32 mouse cellular contexts compared by ENCODE assay signal in genomic region chr19:53316963-53317362, GRCm38 (mm10). TPM values are rescaled to one million over a fixed set of nuclear protein-coding genes. Genes with fewer than 3 reads are reported as not detected.
A peak's percentile ranks its signal among the peaks of the same experiment; 100 is the strongest.
DNase-seq lines count a peak whose midpoint lies in the region; ATAC-seq and TF ChIP-seq lines count a peak whose summit lies in the region.
"Had no signal": no experiment of that assay in that cellular context is flagged by ENCODE, and none has a peak within 500 bp of the region (broad histone marks: within the 10 kb centered on the region; RNA-seq: fewer than 3 reads in every experiment).

No protein-coding gene starts in this region.

- H3K27ac ChIP-seq in intestine, postnatal 0 days (ENCODE audit: low read depth, low read length) = peak overlapping the region; percentile 29; the same call in 1 of the 2 replicates
- no peak overlapping the region for H3K27ac ChIP-seq in intestine, embryonic 15.5 days
- 0 out of 2 replicates have a peak overlapping the region, but pooled peaks have one; percentile 10 for H3K27ac ChIP-seq in neural tube, embryonic 15.5 days (replicated peaks)
- peak overlapping the region; percentile 86 for H3K27ac ChIP-seq in stomach, postnatal 0 days (replicated peaks)
- H3K27ac ChIP-seq: embryonic facial prominence, embryonic 13.5 days; embryonic facial prominence, embryonic 15.5 days; forebrain, embryonic 10.5 days; forebrain, embryonic 12.5 days had no signal

- H3K27me3 ChIP-seq in intestine, postnatal 0 days (replicated peaks; ENCODE audit: control insufficient read depth, insufficient read depth, low read length) = no peaks in the 10 kb centered on the region
- no peaks in the 10 kb centered on the region for H3K27me3 ChIP-seq in intestine, embryonic 15.5 days (replicated peaks)
- H3K27me3 ChIP-seq in neural tube, embryonic 15.5 days (replicated peaks) = no peaks in the 10 kb centered on the region
- no peaks in the 10 kb centered on the region for H3K27me3 ChIP-seq in stomach, postnatal 0 days (ENCODE audit: control insufficient read depth, insufficient read depth, low read length)
- H3K27me3 ChIP-seq: embryonic facial prominence, embryonic 13.5 days; embryonic facial prominence, embryonic 15.5 days; forebrain, embryonic 12.5 days; Patski had no signal

- no peak overlapping the region for H3K4me3 ChIP-seq in intestine, postnatal 0 days (ENCODE audit: low read depth, low read length)
- no peak overlapping the region for H3K4me3 ChIP-seq in intestine, embryonic 15.5 days (replicated peaks)
- no peak overlapping the region for H3K4me3 ChIP-seq in neural tube, embryonic 15.5 days (replicated peaks)
- H3K4me3 ChIP-seq in stomach, postnatal 0 days (ENCODE audit: low read depth, low read length) = no peak overlapping the region
- H3K4me3 ChIP-seq: embryonic facial prominence, embryonic 13.5 days; embryonic facial prominence, embryonic 15.5 days; erythroblast, embryonic 14.5 days; forebrain, embryonic 10.5 days; forebrain, embryonic 12.5 days had no signal

- peaks cover 29% of the 10 kb centered on the region for H3K4me1 ChIP-seq in intestine, postnatal 0 days (replicated peaks; ENCODE audit: control insufficient read depth, insufficient read depth, low read length)
- peaks cover 43% of the 10 kb centered on the region for H3K4me1 ChIP-seq in intestine, embryonic 15.5 days (replicated peaks)
- H3K4me1 ChIP-seq in neural tube, embryonic 15.5 days = peaks cover 53% of the 10 kb centered on the region
- peaks cover 11% of the 10 kb centered on the region; the same call in 1 of the 2 replicates for H3K4me1 ChIP-seq in stomach, postnatal 0 days (replicated peaks; ENCODE audit: control insufficient read depth, insufficient read depth)

- H3K9me3 ChIP-seq in intestine, postnatal 0 days (ENCODE audit: control insufficient read depth) = no peaks in the 10 kb centered on the region
- no peaks in the 10 kb centered on the region for H3K9me3 ChIP-seq in intestine, embryonic 15.5 days
- H3K9me3 ChIP-seq in neural tube, embryonic 15.5 days (replicated peaks) = no peaks in the 10 kb centered on the region
- no peaks in the 10 kb centered on the region for H3K9me3 ChIP-seq in stomach, postnatal 0 days (ENCODE audit: control insufficient read depth, low read length)
- H3K9me3 ChIP-seq: embryonic facial prominence, embryonic 13.5 days; embryonic facial prominence, embryonic 15.5 days; forebrain, embryonic 10.5 days; forebrain, embryonic 12.5 days; G1E had no signal

- peak; percentile 25 for DNase-seq in cerebellum, adult 9-10 months
- no peak for DNase-seq in cerebellum, postnatal 36 days
- DNase-seq in neural tube, embryonic 10.5 days (ENCODE audit: extremely low spot score, low spot score) = no peak
- DNase-seq in stomach, postnatal 0 days (ENCODE audit: low spot score) = no peak
- no peak for DNase-seq in left cerebral cortex, postnatal 14 days (ENCODE audit: low spot score in 2 of 2)
- DNase-seq: adrenal gland, adult 8-10 months; adrenal gland, postnatal 14 days; adrenal gland, postnatal 36 days; B cell, adult 2 months; cerebellum, adult 11 months; cerebellum, adult 8-10 months; cerebellum, postnatal 10 days; cerebellum, postnatal 25 days; embryo, embryonic 11 days had no signal

- H3K36me3 ChIP-seq in intestine, postnatal 0 days (ENCODE audit: control insufficient read depth, insufficient read depth) = no peaks in the 10 kb centered on the region
- no peaks in the 10 kb centered on the region for H3K36me3 ChIP-seq in intestine, embryonic 15.5 days
- no peaks in the 10 kb centered on the region for H3K36me3 ChIP-seq in neural tube, embryonic 15.5 days
- H3K36me3 ChIP-seq in stomach, postnatal 0 days (ENCODE audit: control insufficient read depth, insufficient read depth, low read length) = no peaks in the 10 kb centered on the region
- H3K36me3 ChIP-seq: embryonic facial prominence, embryonic 13.5 days; embryonic facial prominence, embryonic 15.5 days; forebrain, embryonic 12.5 days had no signal

- no peak overlapping the region for H3K9ac ChIP-seq in intestine, postnatal 0 days (ENCODE audit: low read depth, low read length)
- no peak overlapping the region for H3K9ac ChIP-seq in intestine, embryonic 15.5 days
- H3K9ac ChIP-seq in neural tube, embryonic 15.5 days (replicated peaks) = no peak overlapping the region
- no peak overlapping the region for H3K9ac ChIP-seq in stomach, postnatal 0 days (ENCODE audit: low read length)
- H3K9ac ChIP-seq: embryonic facial prominence, embryonic 13.5 days; embryonic facial prominence, embryonic 15.5 days; forebrain, embryonic 12.5 days had no signal

- WGBS in intestine, postnatal 0 days = 78% methylated on average over 6 of the region's 6 CpGs
- WGBS in intestine, embryonic 15.5 days = 85% methylated on average over 6 of the region's 6 CpGs
- WGBS in neural tube, embryonic 15.5 days = 80% methylated on average over 6 of the region's 6 CpGs
- WGBS in stomach, postnatal 0 days = 81% methylated on average over 6 of the region's 6 CpGs

- ATAC-seq in intestine, postnatal 0 days = no peak
- no peak for ATAC-seq in intestine, embryonic 15.5 days
- no peak for ATAC-seq in neural tube, embryonic 15.5 days (ENCODE audit: low FRiP score)
- ATAC-seq in stomach, postnatal 0 days (ENCODE audit: low FRiP score, low TSS enrichment) = no peak
- ATAC-seq: activated CD4-positive, CD25-positive, alpha-beta regulatory T cell, adult 4 months; CD4-positive, CD25-positive, alpha-beta regulatory T cell, adult 4 months; forebrain, embryonic 14.5 days; forebrain, embryonic 16.5 days; Patski had no signal

- H3K4me2 ChIP-seq in intestine, postnatal 0 days (replicated peaks; ENCODE audit: low read depth) = no peak overlapping the region
- no peak overlapping the region for H3K4me2 ChIP-seq in intestine, embryonic 15.5 days (replicated peaks)
- H3K4me2 ChIP-seq in neural tube, embryonic 15.5 days = no peak overlapping the region
- H3K4me2 ChIP-seq in stomach, postnatal 0 days (replicated peaks; ENCODE audit: low read depth) = no peak overlapping the region
- H3K4me2 ChIP-seq: embryonic facial prominence, embryonic 13.5 days; embryonic facial prominence, embryonic 15.5 days; forebrain, embryonic 12.5 days had no signal

- intact Hi-C loops in left cerebral cortex, postnatal 14 days (cut with DNase I) = loop anchor here (10.0 kb wide), 1 partner anchor 282 kb away; no protein-coding TSS in a partner anchor

- TF ChIP-seq EP300 in stomach, postnatal 0 days (optimal IDR thresholded peaks at IDR 0.05) = no peak

- TF ChIP-seq CTCF in intestine, postnatal 0 days (IDR thresholded peaks at IDR 0.05; ENCODE audit: low read depth) = no peak
- TF ChIP-seq CTCF in stomach, postnatal 0 days (IDR thresholded peaks at IDR 0.05; ENCODE audit: low read depth) = no peak

RNA-seq across cellular contexts. Expression of gene Mxi1, which starts 6.6 kb away (rescaled TPM):
- 58.9 and 64.0 TPM in 2 replicates for polyA plus RNA-seq in intestine, postnatal 0 days (2015; fragmentation: Nextera tagmentation; extraction: Ambion mirVana)
- polyA plus RNA-seq in intestine, embryonic 15.5 days (2015; fragmentation: Nextera tagmentation; extraction: Ambion mirVana) = 34.0 and 34.5 TPM in 2 replicates
- polyA plus RNA-seq in neural tube, embryonic 15.5 days (2015; fragmentation: Nextera tagmentation; extraction: Ambion mirVana) = 40.0 and 40.8 TPM in 2 replicates
- polyA plus RNA-seq in stomach, postnatal 0 days (2015; fragmentation: Nextera tagmentation; extraction: Ambion mirVana) = 28.6 and 31.3 TPM in 2 replicates
- 10 to 100 TPM; 80.7 to 83.7 TPM for total RNA-seq in left cerebral cortex, postnatal 14 days (2021)

RNA-seq across cellular contexts. Expression of gene Gm10197, which starts 54.6 kb away (rescaled TPM):
- not detected in 2 replicates for polyA plus RNA-seq in intestine, postnatal 0 days (2015; fragmentation: Nextera tagmentation; extraction: Ambion mirVana)
- polyA plus RNA-seq in intestine, embryonic 15.5 days (2015; fragmentation: Nextera tagmentation; extraction: Ambion mirVana) = 1.4 TPM in 1 of 2 replicates, not detected in the other
- polyA plus RNA-seq in neural tube, embryonic 15.5 days (2015; fragmentation: Nextera tagmentation; extraction: Ambion mirVana) = not detected in 2 replicates
- polyA plus RNA-seq in stomach, postnatal 0 days (2015; fragmentation: Nextera tagmentation; extraction: Ambion mirVana) = not detected in 2 replicates
- not detected for total RNA-seq in left cerebral cortex, postnatal 14 days (2021)
- total RNA-seq: adrenal gland, adult 18-20 months; adrenal gland, adult 8-10 months; adrenal gland, postnatal 14 days; adrenal gland, postnatal 36 days; common myeloid progenitor, adult 5-6 weeks had no signal
- polyA plus RNA-seq: activated CD4-positive, CD25-positive, alpha-beta regulatory T cell, adult 4 months; brain, embryonic 14.5 days; CD4-positive, CD25-positive, alpha-beta regulatory T cell, adult 4 months; embryonic facial prominence, embryonic 11.5 days; embryonic facial prominence, embryonic 13.5 days; embryonic facial prominence, embryonic 15.5 days; erythroblast, embryonic 14.5 days; forebrain, embryonic 10.5 days; forebrain, embryonic 16.5 days; G1E had no signal
